Mouse (Mus musculus) limb, embryonic 14.5 days (tissue): ENCODE results near the gene Ocrl. TPM values are rescaled to one million over a fixed set of nuclear protein-coding genes. Genes with fewer than 3 reads are reported as not detected.

Source experiments
- ATAC-seq: fragments of 200-750 bp; cut with Nextera tagmentation; 2 replicates; pipeline ENCODE4 v1.8.0; 2017; ENCODE audit warnings: low read depth, moderate number of reproducible peaks, moderate TSS enrichment; ENCODE audit not compliant: low FRiP score
- DNase-seq: peaks from one replicate; pipeline ENCODE4 v3.0.0-alpha.2; 2015; ENCODE audit warnings: low spot score
- H3K27ac ChIP-seq: fragments of 300-500 bp; sonication (generic); replicated peaks from 2 replicates; pipeline ENCODE4 v1.5.1; 2014; ENCODE audit warnings: low read depth, mild to moderate bottlenecking, low read length, moderate library complexity, mixed read lengths
- H3K27me3 ChIP-seq: fragments of 300-500 bp; sonication (generic); 2 replicates; pipeline ENCODE4 v1.6.1; 2014; ENCODE audit warnings: low read length, mixed read lengths; ENCODE audit not compliant: control insufficient read depth, insufficient read depth
- H3K36me3 ChIP-seq: fragments of 300-500 bp; sonication (generic); 2 replicates; pipeline ENCODE4 v1.6.1; 2014; ENCODE audit warnings: mild to moderate bottlenecking, low read length, moderate library complexity, mixed read lengths; ENCODE audit not compliant: control insufficient read depth, insufficient read depth
- H3K4me1 ChIP-seq: fragments of 300-500 bp; sonication (generic); 2 replicates; pipeline ENCODE4 v1.6.1; 2014; ENCODE audit warnings: antibody characterized with exemption, low read length, mixed read lengths; ENCODE audit not compliant: control insufficient read depth, insufficient read depth
- H3K4me2 ChIP-seq: fragments of 300-500 bp; sonication (generic); replicated peaks from 2 replicates; pipeline ENCODE4 v1.6.1; 2014; ENCODE audit warnings: low read depth, mild to moderate bottlenecking, low read length, moderate library complexity; ENCODE audit not compliant: severe bottlenecking
- H3K4me3 ChIP-seq: fragments of 300-500 bp; sonication (generic); replicated peaks from 2 replicates; pipeline ENCODE4 v1.5.1; 2014; ENCODE audit warnings: low read length
- H3K9ac ChIP-seq: fragments of 300-500 bp; sonication (generic); 2 replicates; pipeline ENCODE4 v1.6.1; 2014; ENCODE audit warnings: mild to moderate bottlenecking, low read depth, low read length, moderate library complexity; ENCODE audit not compliant: severe bottlenecking
- H3K9me3 ChIP-seq: fragments of 300-500 bp; sonication (generic); 2 replicates; pipeline ENCODE4 v1.6.1; 2016; ENCODE audit warnings: low read length; ENCODE audit not compliant: control insufficient read depth
- POLR2A ChIP-seq: fragments of 200-500 bp; IDR thresholded peaks from 2 replicates; pipeline ENCODE4 v1.8.0; 2012; ENCODE audit warnings: inconsistent platforms, mild to moderate bottlenecking, moderate library complexity, borderline replicate concordance; ENCODE audit not compliant: insufficient read depth, insufficient read length; ENCODE audit errors: extremely low read depth
- WGBS: fragments of 180-500 bp; shearing (Covaris S2); extraction: QIAGEN DNeasy Blood & Tissue Kit; methylation state at CpG from one replicate; pipeline ENCODE4 v1.1.7; 2014; 5-methylcytosine and 5-hydroxymethylcytosine counted together
- polyA plus RNA-seq, 2 experiments: library from polyadenylated mRNA; depleted of rRNA in 1 of 2; stranded (reverse) in 1 of 2; unstranded in 1 of 2; fragments of >200 nt; fragmentation: Nextera tagmentation in 1 of 2; extraction: Ambion mirVana in 1 of 2; gene quantifications; 2 replicates each; pipeline versions ENCODE4 v1.2.1 to v1.2.3; 2012 to 2014

Gene Ocrl
- 50.0 and 58.1 TPM in 2 replicates for polyA plus RNA-seq (2012; rRNA removed)
- polyA plus RNA-seq (2014; fragmentation: Nextera tagmentation; extraction: Ambion mirVana) = 21.8 and 26.3 TPM in 2 replicates

DNA sequence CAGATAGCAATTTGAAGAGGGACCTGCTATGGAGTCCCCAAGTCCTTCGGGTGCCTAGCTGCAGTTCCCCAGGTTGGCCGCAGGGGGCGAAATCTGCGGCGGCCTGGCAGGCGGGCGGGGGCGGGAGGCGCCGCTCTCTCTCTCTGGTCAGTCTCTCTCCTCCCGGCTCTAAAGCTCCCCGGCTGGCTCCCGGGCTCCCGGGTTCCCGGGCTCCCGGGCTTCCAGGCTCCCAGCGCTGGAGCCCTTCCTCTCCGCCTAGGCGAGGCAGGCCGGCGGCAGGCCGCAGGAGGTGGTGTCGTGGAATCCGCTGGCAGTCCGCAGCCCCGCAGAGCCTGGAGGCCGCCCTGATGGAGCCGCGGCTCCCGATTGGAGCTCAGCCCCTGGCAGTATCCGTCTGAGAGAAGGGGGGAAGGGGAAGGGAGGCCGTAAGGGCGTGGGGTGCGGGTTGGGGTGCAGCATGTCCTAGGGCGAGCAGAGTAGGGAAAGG is at the start of gene Ocrl:
Ocrl (plus strand) TSS at position 82 of the 487 bp plus-strand sequence.
- DNase-seq = peak; percentile 47
- Histone ChIP-seq H3K4me3 (peak within 1 kb of the TSS; percentile 54), H3K9me3 (no peaks in the 10 kb centered on the region), H3K27me3 (no peaks in the 10 kb centered on the region), H3K27ac (peak within 1 kb of the TSS; percentile 82), H3K4me2 (peak within 1 kb of the TSS; percentile 50), H3K9ac (peak within 1 kb of the TSS; percentile 86), H3K4me1 (no peaks in the 10 kb centered on the region), H3K36me3 (no peaks in the 10 kb centered on the region)
- peak; percentile 91 for ATAC-seq
- 0 out of 2 replicates have a peak, but pooled peaks have one; percentile 40 for TF ChIP-seq POLR2A
- WGBS = 18% methylated on average over 30 of the region's 35 CpGs

- Histone ChIP-seq H3K9ac (no peak overlapping the region), H3K27me3 (no peaks in the 10 kb centered on the region), H3K4me2 (no peak overlapping the region), H3K36me3 (peaks cover 7% of the 10 kb centered on the region), H3K4me3 (no peak overlapping the region), H3K9me3 (no peaks in the 10 kb centered on the region), H3K4me1 (no peaks in the 10 kb centered on the region), H3K27ac (no peak overlapping the region)
- WGBS = 42% methylated on average over 2 of the region's 2 CpGs
- ATAC-seq (no peak; the same call in 1 of the 2 replicates), DNase-seq (peak; percentile 44)
- TF ChIP-seq POLR2A = no peak
Observed at GRCm38 (mm10) chrX:47880052-47880451, 32.1 kb upstream of the Ocrl start.

- no peaks in the 10 kb centered on the region for H3K9me3 ChIP-seq
- H3K36me3 ChIP-seq = peaks cover 7% of the 10 kb centered on the region
- DNase-seq = no peak
- no peak overlapping the region for H3K4me2 ChIP-seq
- no peak overlapping the region for H3K27ac ChIP-seq
- H3K27me3 ChIP-seq = no peaks in the 10 kb centered on the region
- ATAC-seq = no peak
- no peak overlapping the region for H3K4me3 ChIP-seq
- H3K9ac ChIP-seq = no peak overlapping the region
- no peaks in the 10 kb centered on the region for H3K4me1 ChIP-seq
- no peak for TF ChIP-seq POLR2A
- WGBS = 58% methylated on average over 6 of the region's 6 CpGs
Observed at GRCm38 (mm10) chrX:47882813-47883212, 29.4 kb upstream of the Ocrl start.

DNA sequence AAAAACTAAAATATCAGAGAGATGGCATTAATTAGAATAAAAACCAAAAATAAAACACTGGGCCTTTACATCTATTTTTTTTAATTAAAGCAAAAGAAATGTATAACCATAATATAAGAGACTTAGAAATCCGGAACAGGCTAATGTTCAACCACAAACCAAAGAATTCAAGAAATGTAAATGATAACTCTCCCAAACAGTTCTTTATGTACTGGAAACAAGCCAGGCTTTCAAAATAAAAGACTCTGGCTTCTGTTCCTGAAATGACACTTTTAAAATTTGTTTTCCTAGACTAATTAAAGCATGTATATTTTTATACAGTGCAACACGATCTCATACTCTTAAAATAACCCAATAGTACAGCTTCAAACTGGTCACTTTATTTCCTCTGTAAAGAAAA is 24.8 kb upstream of the Ocrl start:
- ATAC-seq = no peak
- no peak overlapping the region for H3K4me3 ChIP-seq
- no peak overlapping the region for H3K27ac ChIP-seq
- TF ChIP-seq POLR2A = no peak
- H3K4me2 ChIP-seq = no peak overlapping the region
- DNase-seq = no peak
- no peaks in the 10 kb centered on the region for H3K27me3 ChIP-seq
- no peaks in the 10 kb centered on the region for H3K4me1 ChIP-seq
- no peaks in the 10 kb centered on the region for H3K9me3 ChIP-seq
- no peak overlapping the region for H3K9ac ChIP-seq
- WGBS = 57% methylated on average over 2 of the region's 2 CpGs
- H3K36me3 ChIP-seq = peaks cover 3% of the 10 kb centered on the region; the same call in 1 of the 2 replicates

DNA sequence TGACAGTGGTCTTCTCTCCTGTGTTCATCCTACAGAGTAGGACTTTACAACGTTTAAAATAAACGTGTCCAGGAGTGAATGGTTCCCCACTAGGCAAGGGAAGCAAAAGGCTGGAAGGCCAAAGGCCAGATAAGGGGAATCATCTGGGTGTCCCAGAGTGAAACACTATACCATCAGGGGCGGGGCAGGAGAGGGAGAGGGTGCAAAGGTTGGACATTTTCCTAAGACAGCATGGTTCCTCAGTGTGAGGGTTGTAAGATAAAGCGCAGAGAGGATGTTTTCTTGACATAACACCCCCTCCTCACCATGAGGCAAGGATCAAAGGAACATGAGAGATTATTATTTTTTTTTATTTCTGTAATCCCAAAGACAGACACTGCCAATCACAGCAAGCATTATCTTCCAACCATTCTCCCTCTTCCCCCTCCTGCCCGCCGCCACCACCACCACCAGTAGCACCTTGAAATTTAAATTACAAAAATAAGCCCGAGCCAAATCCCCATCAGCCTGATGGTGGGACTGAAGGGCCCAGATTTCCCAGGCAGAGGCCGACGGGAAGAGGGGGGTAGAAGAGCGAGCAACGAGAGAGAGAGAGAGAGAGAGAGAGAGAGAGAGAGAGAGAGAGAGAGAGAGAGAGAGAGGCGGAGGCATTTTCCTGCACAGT is 20.8 kb upstream of the Ocrl start:
- peak overlapping the region; percentile 71 for H3K9ac ChIP-seq
- H3K27ac ChIP-seq = no peak overlapping the region
- H3K4me1 ChIP-seq = no peaks in the 10 kb centered on the region
- H3K27me3 ChIP-seq = no peaks in the 10 kb centered on the region
- 12% methylated on average over 11 of the region's 12 CpGs for WGBS
- DNase-seq (no peak), ATAC-seq (no peak)
- peak overlapping the region; percentile 56 for H3K4me3 ChIP-seq
- TF ChIP-seq POLR2A = no peak
- H3K36me3 ChIP-seq = no peaks in the 10 kb centered on the region
- no peaks in the 10 kb centered on the region for H3K9me3 ChIP-seq
- H3K4me2 ChIP-seq = peak overlapping the region; percentile 47
